Mouse (Mus musculus) spleen, adult 2 months (tissue): ENCODE data around the gene Sox13.

ENCODE experiments used
- CTCF ChIP-seq: fragments of 200-500 bp; IDR thresholded peaks from 2 replicates; pipeline ENCODE4 v1.5.1; 2011; ENCODE audit warnings: mild to moderate bottlenecking, inconsistent platforms; ENCODE audit not compliant: insufficient read depth, insufficient read length, insufficient replicate concordance; ENCODE audit errors: extremely low read depth
- POLR2A ChIP-seq: fragments of 200-500 bp; IDR thresholded peaks from 2 replicates; pipeline ENCODE4 v1.6.1; 2011; ENCODE audit warnings: low read depth, low read length, inconsistent platforms

- TF ChIP-seq CTCF (no peak), POLR2A (no peak)
Measured at GRCm38 (mm10) chr1:133456097-133456496, 31.9 kb upstream of the Sox13 start.
